Mouse (Mus musculus): ENCODE measurements at regions not wholly inside any gene's neighbourhood (a gene's known extent, or its start where the extent isn't known, plus 50 kb on each side); places are given as distances from the start of the nearest gene placed in this dataset.
A peak's percentile ranks its signal among the peaks of the same experiment; 100 is the strongest.

- Histone ChIP-seq H3K9ac (replicated peaks) (no peak overlapping the region), H3K27me3 (no peaks in the 10 kb centered on the region), H3K4me3 (no peak overlapping the region), H3K9me3 (no peaks in the 10 kb centered on the region), H3K36me3 (no peaks in the 10 kb centered on the region), H3K4me2 (replicated peaks) (no peak overlapping the region), H3K27ac (replicated peaks) (0 out of 2 replicates have a peak overlapping the region, but pooled peaks have one; percentile 20), H3K4me1 (peaks cover 8% of the 10 kb centered on the region)
- WGBS: 69% methylated on average over 2 of the region's 2 CpGs
- no peak for ATAC-seq (ENCODE audit: low FRiP score, low read depth)
Measured at GRCm38 (mm10) chr3:137529592-137529960, 91.8 kb upstream of the Ddit4l start.

- Histone ChIP-seq H3K36me3 (no peaks in the 10 kb centered on the region), H3K9me3 (no peaks in the 10 kb centered on the region), H3K9ac (replicated peaks) (no peak overlapping the region), H3K27me3 (no peaks in the 10 kb centered on the region), H3K4me3 (no peak overlapping the region), H3K27ac (replicated peaks) (0 out of 2 replicates have a peak overlapping the region, but pooled peaks have one; percentile 20), H3K4me1 (peaks cover 8% of the 10 kb centered on the region), H3K4me2 (replicated peaks) (no peak overlapping the region)
- 45% methylated on average over 7 of the region's 7 CpGs for WGBS
- peak; percentile 69 for ATAC-seq (ENCODE audit: low FRiP score, low read depth)
Measured at GRCm38 (mm10) chr3:137529961-137530609, 91.3 kb upstream of the Ddit4l start.

GRCm38 (mm10) chr3:137541666-137542065, 79.7 kb upstream of the Ddit4l start:
- H3K36me3 ChIP-seq: no peaks in the 10 kb centered on the region
- H3K4me1 ChIP-seq: no peaks in the 10 kb centered on the region
- no peak for ATAC-seq (ENCODE audit: low FRiP score, low read depth)
- 83% methylated on average over 3 of the region's 3 CpGs for WGBS
- H3K27me3 ChIP-seq: peaks cover 42% of the 10 kb centered on the region
- H3K4me3 ChIP-seq: no peak overlapping the region
- no peak overlapping the region for H3K9ac ChIP-seq (replicated peaks)
- no peak overlapping the region for H3K4me2 ChIP-seq (replicated peaks)
- no peaks in the 10 kb centered on the region for H3K9me3 ChIP-seq
- no peak overlapping the region for H3K27ac ChIP-seq (replicated peaks)

GRCm38 (mm10) chr3:137542343-137542742, 79.1 kb upstream of the Ddit4l start:
- no peak overlapping the region for H3K27ac ChIP-seq (replicated peaks)
- no peaks in the 10 kb centered on the region for H3K36me3 ChIP-seq
- no peaks in the 10 kb centered on the region for H3K9me3 ChIP-seq
- no peak for ATAC-seq (ENCODE audit: low FRiP score, low read depth)
- peaks cover 1% of the 10 kb centered on the region; the same call in 1 of the 2 replicates for H3K4me1 ChIP-seq
- 70% methylated on average over 1 of the region's 1 CpGs for WGBS
- peaks cover 46% of the 10 kb centered on the region for H3K27me3 ChIP-seq
- H3K4me2 ChIP-seq (replicated peaks): no peak overlapping the region
- H3K9ac ChIP-seq (replicated peaks): no peak overlapping the region
- H3K4me3 ChIP-seq: no peak overlapping the region

- WGBS: 3% methylated on average over 12 of the region's 12 CpGs
- H3K9ac ChIP-seq (replicated peaks): no peak overlapping the region
- peak overlapping the region; percentile 44 for H3K4me2 ChIP-seq (replicated peaks)
- H3K4me3 ChIP-seq: peak overlapping the region; percentile 17
- H3K27ac ChIP-seq (replicated peaks): no peak overlapping the region
- peaks cover 10% of the 10 kb centered on the region for H3K4me1 ChIP-seq
- H3K27me3 ChIP-seq: peaks cover 56% of the 10 kb centered on the region
- ATAC-seq (ENCODE audit: low FRiP score, low read depth): peak; percentile 64
- H3K9me3 ChIP-seq: no peaks in the 10 kb centered on the region
- H3K36me3 ChIP-seq: no peaks in the 10 kb centered on the region
Measured at GRCm38 (mm10) chr3:137547414-137547877, 74.0 kb upstream of the Ddit4l start.

- Histone ChIP-seq H3K4me1 (peaks cover 10% of the 10 kb centered on the region), H3K27me3 (peaks cover 53% of the 10 kb centered on the region), H3K4me3 (peak overlapping the region; percentile 17), H3K9me3 (no peaks in the 10 kb centered on the region), H3K27ac (replicated peaks) (no peak overlapping the region), H3K36me3 (no peaks in the 10 kb centered on the region), H3K9ac (replicated peaks) (no peak overlapping the region), H3K4me2 (replicated peaks) (peak overlapping the region; percentile 44)
- under 1% methylated on average over 6 of the region's 6 CpGs for WGBS
- 0 out of 2 replicates have a peak, but pooled peaks have one; percentile 30 for ATAC-seq (ENCODE audit: low FRiP score, low read depth)
Measured at GRCm38 (mm10) chr3:137547938-137548337, 73.5 kb upstream of the Ddit4l start.

GRCm38 (mm10) chr3:137550708-137551107, 70.7 kb upstream of the Ddit4l start:
- no peak overlapping the region for H3K9ac ChIP-seq (replicated peaks)
- H3K4me3 ChIP-seq: no peak overlapping the region
- 91% methylated on average over 4 of the region's 4 CpGs for WGBS
- H3K4me2 ChIP-seq (replicated peaks): no peak overlapping the region
- H3K27ac ChIP-seq (replicated peaks): no peak overlapping the region
- ATAC-seq (ENCODE audit: low FRiP score, low read depth): no peak
- H3K9me3 ChIP-seq: no peaks in the 10 kb centered on the region
- H3K36me3 ChIP-seq: no peaks in the 10 kb centered on the region
- H3K27me3 ChIP-seq: peaks cover 64% of the 10 kb centered on the region
- peaks cover 10% of the 10 kb centered on the region for H3K4me1 ChIP-seq

GRCm38 (mm10) chr3:137552472-137553336, 68.7 kb upstream of the Ddit4l start:
- peaks cover 51% of the 10 kb centered on the region for H3K27me3 ChIP-seq
- H3K9me3 ChIP-seq: no peaks in the 10 kb centered on the region
- peaks cover 5% of the 10 kb centered on the region for H3K4me1 ChIP-seq
- no peak overlapping the region for H3K4me3 ChIP-seq
- WGBS: 85% methylated on average over 12 of the region's 12 CpGs
- H3K27ac ChIP-seq (replicated peaks): no peak overlapping the region
- H3K4me2 ChIP-seq (replicated peaks): no peak overlapping the region
- no peak for ATAC-seq (ENCODE audit: low FRiP score, low read depth)
- H3K9ac ChIP-seq (replicated peaks): no peak overlapping the region
- H3K36me3 ChIP-seq: no peaks in the 10 kb centered on the region

GRCm38 (mm10) chr3:137560851-137561449, 60.5 kb upstream of the Ddit4l start:
- H3K4me2 ChIP-seq (replicated peaks): no peak overlapping the region
- ATAC-seq (ENCODE audit: low FRiP score, low read depth): no peak
- no peaks in the 10 kb centered on the region for H3K9me3 ChIP-seq
- 75% methylated on average over 6 of the region's 6 CpGs for WGBS
- no peaks in the 10 kb centered on the region for H3K4me1 ChIP-seq
- H3K27me3 ChIP-seq: 0 out of 2 replicates have a peak, but pooled peaks cover 3% of the 10 kb centered on the region
- H3K27ac ChIP-seq (replicated peaks): no peak overlapping the region
- H3K9ac ChIP-seq (replicated peaks): no peak overlapping the region
- H3K36me3 ChIP-seq: no peaks in the 10 kb centered on the region
- H3K4me3 ChIP-seq: no peak overlapping the region

- H3K9me3 ChIP-seq: no peaks in the 10 kb centered on the region
- WGBS: 71% methylated on average over 2 of the region's 2 CpGs
- no peak overlapping the region for H3K9ac ChIP-seq (replicated peaks)
- no peak overlapping the region for H3K4me2 ChIP-seq (replicated peaks)
- no peak overlapping the region for H3K4me3 ChIP-seq
- H3K36me3 ChIP-seq: no peaks in the 10 kb centered on the region
- H3K27ac ChIP-seq (replicated peaks): no peak overlapping the region
- H3K27me3 ChIP-seq: no peaks in the 10 kb centered on the region
- no peaks in the 10 kb centered on the region for H3K4me1 ChIP-seq
- no peak for ATAC-seq (ENCODE audit: low FRiP score, low read depth)
Measured at GRCm38 (mm10) chr3:137561986-137562385, 59.4 kb upstream of the Ddit4l start.

- WGBS: 82% methylated on average over 6 of the region's 6 CpGs
- no peak overlapping the region for H3K27ac ChIP-seq (replicated peaks)
Measured at GRCm38 (mm10) chr3:137563541-137564080, 57.8 kb upstream of the Ddit4l start.

GRCm38 (mm10) chr3:137564282-137564681, 57.1 kb upstream of the Ddit4l start:
- H3K4me3 ChIP-seq: no peak overlapping the region
- H3K27ac ChIP-seq (replicated peaks): no peak overlapping the region
- H3K9ac ChIP-seq (replicated peaks): no peak overlapping the region
- no peaks in the 10 kb centered on the region for H3K27me3 ChIP-seq
- WGBS: 74% methylated on average over 5 of the region's 5 CpGs
- H3K9me3 ChIP-seq: no peaks in the 10 kb centered on the region
- no peak for ATAC-seq (ENCODE audit: low FRiP score, low read depth)
- H3K4me2 ChIP-seq (replicated peaks): no peak overlapping the region
- H3K4me1 ChIP-seq: no peaks in the 10 kb centered on the region
- no peaks in the 10 kb centered on the region for H3K36me3 ChIP-seq

More at GRCm38 (mm10) chr3:137563541-137564080, 57.8 kb upstream of the Ddit4l start:
- Histone ChIP-seq H3K27me3 (no peaks in the 10 kb centered on the region), H3K4me2 (replicated peaks) (no peak overlapping the region), H3K4me1 (no peaks in the 10 kb centered on the region), H3K36me3 (no peaks in the 10 kb centered on the region), H3K4me3 (no peak overlapping the region), H3K9ac (replicated peaks) (no peak overlapping the region), H3K9me3 (no peaks in the 10 kb centered on the region)
- ATAC-seq (ENCODE audit: low FRiP score, low read depth): no peak

Data from midbrain, embryonic 12.5 days (tissue).